Mouse (Mus musculus) right cerebral cortex, adult 2 months (tissue): ENCODE results near the gene Pou6f1.
A peak's percentile ranks its signal among the peaks of the same experiment; 100 is the strongest.
"Not testable (repeated sequence)": the region's sequence is repeated elsewhere in the genome, so short reads cannot be mapped to it uniquely, and the experiment has no call there.

ENCODE experiments used
- DNase-seq, 2 experiments: peaks; one replicate each; pipeline ENCODE4 v3.0.0; 2021 to 2022; ENCODE audit warnings: low spot score in 2 of 2

The Pou6f1 gene

GRCm38 (mm10) chr15:100576392-100576791, 23.4 kb downstream of the Pou6f1 start:
- DNase-seq: no peak

- DNase-seq: no peak
These were observed 24.4 kb downstream of the Pou6f1 start for GRCm38 (mm10) chr15:100575366-100575765.

GRCm38 (mm10) chr15:100574378-100574777, 25.4 kb downstream of the Pou6f1 start:
- DNase-seq: no peak

GRCm38 (mm10) chr15:100573946-100574345, 25.8 kb downstream of the Pou6f1 start:
- DNase-seq: no peak

DNA sequence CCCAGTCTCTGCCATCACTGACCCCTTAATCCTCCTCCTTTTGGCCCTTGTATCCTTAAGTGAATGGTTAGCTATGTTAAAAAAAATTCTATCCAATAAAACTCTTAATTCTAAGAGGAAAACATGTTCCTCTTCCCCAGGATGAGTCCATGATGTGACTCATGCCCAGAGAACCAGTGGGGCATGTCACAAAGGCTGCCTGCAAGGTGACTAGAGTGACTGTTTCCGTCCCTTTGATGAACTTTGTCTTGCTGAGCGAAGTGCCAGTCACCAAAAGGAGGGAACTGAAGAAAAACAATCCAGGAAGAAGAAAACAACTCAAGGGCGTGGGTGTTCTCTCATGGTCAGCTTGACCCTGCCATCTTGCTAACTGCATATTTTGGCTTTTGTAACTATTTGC, 30.5 kb downstream of the Pou6f1 start:
- no peak for DNase-seq

GRCm38 (mm10) chr15:100566531-100566930, 33.3 kb downstream of the Pou6f1 start:
- no peak for DNase-seq

- DNase-seq: no peak
These were observed 41.9 kb downstream of the Pou6f1 start for GRCm38 (mm10) chr15:100557705-100558433.

DNA sequence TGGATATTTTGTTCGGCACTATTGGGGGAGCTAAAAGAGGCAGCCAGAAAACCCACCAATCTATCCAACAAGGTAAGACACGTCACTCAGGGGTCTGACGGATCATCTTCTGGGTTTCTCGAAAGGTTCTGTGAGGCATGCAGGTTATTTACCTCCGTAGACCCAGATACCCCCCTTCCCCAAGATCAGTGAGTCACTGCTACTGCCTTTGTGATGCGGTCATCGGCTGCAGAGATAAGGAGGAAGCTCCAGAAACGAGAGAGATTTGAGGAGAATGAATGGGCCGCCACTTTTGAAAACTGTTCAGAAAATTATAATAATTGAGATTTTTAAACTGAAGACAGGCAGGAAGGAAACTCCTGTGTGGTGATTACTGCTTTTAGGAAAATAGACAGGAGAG, 43.4 kb downstream of the Pou6f1 start:
- DNase-seq: no peak

DNA sequence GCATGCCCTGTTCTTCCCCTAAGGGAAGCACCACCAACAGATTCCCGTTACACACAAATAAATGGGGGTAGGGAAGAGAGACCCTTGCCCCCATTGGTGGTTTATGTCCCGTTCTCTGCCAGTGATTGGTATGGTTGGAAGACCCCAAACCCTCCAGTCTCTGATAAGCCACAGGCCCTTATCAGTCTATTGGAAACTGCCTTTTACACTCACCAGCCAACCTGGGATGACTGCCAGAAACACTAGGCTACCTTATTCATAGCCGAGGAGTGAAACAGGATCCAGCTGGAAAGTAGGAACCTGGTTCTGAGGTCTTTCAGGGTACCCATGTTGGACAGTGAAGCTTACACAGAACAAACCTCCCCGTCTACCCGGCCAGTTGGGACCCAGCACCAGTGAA, 43.8 kb downstream of the Pou6f1 start:
- DNase-seq: no peak

GRCm38 (mm10) chr15:100551326-100552307, 48.2 kb downstream of the Pou6f1 start, which contains the start of gene Tfcp2:
Gene Tfcp2, minus strand, starts transcription at chr15:100552008.
- DNase-seq: peak; percentile 99 to 100

GRCm38 (mm10) chr15:100550280-100550679, 49.5 kb downstream of the Pou6f1 start:
- DNase-seq: no peak

DNA sequence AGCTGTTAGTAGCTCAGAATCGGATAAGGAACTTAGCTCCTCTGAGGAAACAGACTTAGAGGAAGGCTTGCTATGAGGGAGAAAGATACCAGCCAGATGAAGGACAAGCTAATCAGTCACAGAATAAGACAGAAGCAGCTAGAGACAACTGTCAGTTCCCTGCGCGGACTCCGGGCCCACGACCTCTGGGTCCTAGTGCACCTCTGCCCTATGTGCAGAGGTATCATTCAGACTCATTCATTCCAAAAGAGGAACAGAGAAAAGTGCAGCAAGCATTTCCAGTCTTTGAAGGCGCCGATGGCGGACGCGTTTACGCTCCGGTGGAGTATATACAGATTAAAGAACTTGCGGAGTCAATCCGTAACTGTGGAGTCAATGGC, 56.1 kb downstream of the Pou6f1 start:
- not testable (repeated sequence) for DNase-seq

DNA sequence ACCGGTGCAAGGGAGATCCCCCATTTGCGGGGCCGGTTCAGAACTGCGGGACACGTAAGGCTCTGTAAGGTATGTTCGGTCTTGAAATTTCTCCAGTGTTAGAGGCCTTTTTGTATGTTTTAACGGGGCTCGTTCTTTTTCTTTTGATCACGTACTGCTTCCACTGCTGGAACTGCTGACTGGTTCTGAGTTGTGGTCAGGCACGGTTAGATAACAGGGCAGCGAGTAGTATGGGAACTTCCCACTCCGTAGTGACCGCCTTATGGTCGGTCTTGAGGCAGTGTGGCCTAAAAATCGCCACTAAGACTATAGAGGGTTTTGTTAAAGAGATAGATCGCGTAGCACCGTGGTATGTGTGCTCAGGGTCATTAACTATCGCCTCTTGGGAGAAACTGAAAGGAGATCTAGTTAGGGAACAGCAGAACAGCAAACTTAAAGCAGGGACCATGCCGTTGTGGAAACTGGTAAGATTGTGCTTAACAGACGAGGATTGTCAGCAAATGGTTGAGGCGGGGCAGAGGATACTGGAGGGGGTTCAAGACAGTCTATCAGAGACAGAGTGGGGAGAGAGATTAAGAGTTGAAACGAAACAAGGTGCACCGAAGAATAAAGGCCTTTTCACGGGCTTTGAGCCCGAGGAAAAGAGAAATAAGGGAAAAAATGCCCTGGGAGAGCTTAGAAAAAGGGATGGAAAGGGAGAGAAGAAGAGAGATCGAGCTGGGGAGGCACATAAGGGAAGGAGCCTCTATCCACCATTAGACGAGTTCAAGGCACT, 56.7 kb downstream of the Pou6f1 start:
- not testable (repeated sequence) for DNase-seq

DNA sequence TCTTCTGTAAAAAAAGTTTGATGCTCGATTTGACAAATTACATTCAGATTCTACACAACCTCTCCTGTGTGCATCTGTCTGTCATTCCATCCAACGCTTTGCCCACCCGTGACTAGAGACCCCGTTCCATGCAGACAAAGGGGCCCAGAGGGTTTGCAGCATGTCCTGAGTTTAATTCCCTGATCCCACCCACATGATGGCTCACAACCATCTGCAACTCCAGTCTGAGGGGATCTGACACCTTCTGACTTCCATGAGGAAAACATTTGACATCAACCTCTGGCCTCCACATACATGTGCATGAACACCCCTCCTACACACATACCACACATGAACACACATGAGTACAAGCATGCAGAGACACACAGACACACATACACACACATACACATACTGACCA, 58.4 kb downstream of the Pou6f1 start:
- DNase-seq: no peak

DNA sequence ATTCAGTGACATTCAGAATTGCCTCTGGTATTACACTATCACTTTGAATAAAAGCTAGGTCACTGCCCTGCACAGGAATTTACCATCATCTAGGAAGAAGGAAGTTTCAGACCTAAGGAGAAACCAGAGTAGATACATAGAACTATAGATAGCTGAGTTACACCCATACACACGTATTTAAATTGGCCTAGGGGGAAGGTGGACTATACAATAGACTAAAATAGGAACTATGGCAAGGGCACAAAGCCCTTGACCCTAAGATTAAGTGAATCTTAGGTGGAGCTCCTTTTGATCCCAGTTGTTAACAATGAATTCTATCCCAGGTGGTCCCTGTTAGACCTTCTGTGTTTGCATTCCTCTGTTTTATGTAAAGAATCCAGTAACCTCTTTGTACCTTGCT, 58.8 kb downstream of the Pou6f1 start:
- DNase-seq: not testable (repeated sequence)

DNA sequence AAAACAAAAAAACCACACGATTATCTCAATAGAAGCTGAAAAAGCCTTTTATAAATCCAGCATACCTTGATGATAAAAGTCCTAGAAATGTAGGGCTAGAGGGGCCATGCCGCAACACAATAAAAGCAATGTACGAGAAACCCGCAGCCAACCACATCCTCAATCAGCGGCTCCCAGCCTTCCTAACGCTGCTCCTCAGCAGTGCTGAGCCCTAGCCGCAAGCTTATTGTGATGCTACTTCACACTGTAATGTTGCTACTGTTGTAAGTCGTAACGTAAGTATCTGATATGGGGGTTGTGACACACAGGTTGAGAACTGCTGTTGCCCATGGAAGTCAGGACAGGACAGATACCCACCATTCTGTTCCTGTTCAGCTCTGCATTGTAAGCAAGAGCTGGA, 60.4 kb downstream of the Pou6f1 start:
- DNase-seq: no peak

GRCm38 (mm10) chr15:100537913-100538312, 61.9 kb downstream of the Pou6f1 start:
- DNase-seq: no peak

DNA sequence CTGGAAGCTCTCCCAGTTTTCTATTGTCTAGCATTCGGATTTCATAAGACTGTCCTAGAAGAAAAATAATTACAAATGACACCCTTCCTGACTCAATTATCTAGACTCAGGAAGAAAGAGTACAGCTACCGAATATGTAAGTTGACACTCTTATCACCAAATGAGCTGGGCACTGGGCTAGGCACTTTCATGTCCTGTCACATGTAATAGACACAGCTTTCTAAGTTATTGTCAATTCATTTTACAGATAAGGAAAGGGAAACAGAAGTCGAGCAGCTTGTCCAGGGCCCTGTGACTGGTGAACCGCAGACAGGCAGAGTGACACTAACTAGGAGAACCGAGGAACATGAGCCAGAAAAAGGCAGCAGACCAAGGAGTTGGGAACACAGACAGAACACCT, 71.9 kb downstream of the Pou6f1 start:
- no peak for DNase-seq

GRCm38 (mm10) chr15:100525405-100525804, 74.4 kb downstream of the Pou6f1 start:
- no peak for DNase-seq
